Mouse (Mus musculus) lung, adult 2 months (tissue): Measurements from ENCODE around the gene Pakap.

ENCODE experiments used
- CTCF ChIP-seq: fragments of 200-500 bp; IDR thresholded peaks from 2 replicates; pipeline ENCODE4 v1.5.1; 2011; ENCODE audit warnings: mild to moderate bottlenecking, low read length, control low read depth; ENCODE audit not compliant: insufficient read depth
- POLR2A ChIP-seq: fragments of 200-500 bp; IDR thresholded peaks from 2 replicates; pipeline ENCODE4 v1.6.1; 2011; ENCODE audit warnings: low read depth, mild to moderate bottlenecking, control low read depth, low read length, borderline replicate concordance; ENCODE audit errors: extremely low read depth

GRCm38 (mm10) chr4:57774517-57774916 is 206.5 kb downstream of the Pakap start:
- TF ChIP-seq POLR2A (no peak), CTCF (no peak)
